Mouse (Mus musculus): ENCODE data around the gene C1qtnf1. TPM values are rescaled to one million over a fixed set of nuclear protein-coding genes. Genes with fewer than 3 reads are reported as not detected.

Gene C1qtnf1
- total RNA-seq, 2 experiments from 2014 or later, result not detected

DNA sequence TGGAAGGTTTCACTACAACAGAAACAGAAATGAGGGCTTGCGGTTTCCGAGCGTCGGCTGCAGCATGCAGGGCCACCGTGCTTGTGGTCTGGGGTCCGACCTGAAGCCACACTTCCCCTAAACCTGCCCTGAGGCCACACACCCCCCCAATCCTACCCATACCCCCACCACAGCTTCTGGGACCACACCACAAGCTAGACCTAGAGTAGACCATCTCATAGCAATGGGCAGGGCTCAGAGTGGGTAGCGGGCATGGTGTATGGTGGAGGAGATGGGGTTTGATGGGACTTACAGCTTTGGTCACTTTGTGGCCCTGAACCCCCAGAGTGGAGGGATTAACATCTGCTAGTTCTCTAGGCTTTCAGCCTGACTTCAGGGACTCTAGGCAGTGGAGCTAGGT lies 63.2 kb downstream of the C1qtnf1 start:
- ATAC-seq (ENCODE audit: poor library complexity, severe bottlenecking), result no peak

DNA sequence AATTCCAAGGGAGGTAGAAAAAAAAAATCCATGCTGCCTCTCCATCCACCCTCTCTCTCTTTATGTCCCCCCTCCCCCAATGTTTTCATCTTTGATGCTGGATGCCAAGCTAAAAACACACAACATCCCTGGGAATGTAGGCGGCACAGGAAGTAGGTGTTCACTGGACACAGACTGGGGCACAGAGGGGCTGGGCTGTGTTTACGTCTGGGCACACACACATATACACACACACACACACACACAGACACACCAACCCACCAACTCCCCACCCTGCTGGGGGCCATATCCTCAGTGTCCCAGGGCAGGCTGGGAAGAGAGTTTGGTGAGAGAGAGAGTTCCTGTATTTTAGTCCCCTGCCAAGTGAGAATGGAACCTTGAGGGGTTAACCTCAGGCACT lies 65.5 kb downstream of the C1qtnf1 start:
- no peak for ATAC-seq (ENCODE audit: poor library complexity, severe bottlenecking)

DNA sequence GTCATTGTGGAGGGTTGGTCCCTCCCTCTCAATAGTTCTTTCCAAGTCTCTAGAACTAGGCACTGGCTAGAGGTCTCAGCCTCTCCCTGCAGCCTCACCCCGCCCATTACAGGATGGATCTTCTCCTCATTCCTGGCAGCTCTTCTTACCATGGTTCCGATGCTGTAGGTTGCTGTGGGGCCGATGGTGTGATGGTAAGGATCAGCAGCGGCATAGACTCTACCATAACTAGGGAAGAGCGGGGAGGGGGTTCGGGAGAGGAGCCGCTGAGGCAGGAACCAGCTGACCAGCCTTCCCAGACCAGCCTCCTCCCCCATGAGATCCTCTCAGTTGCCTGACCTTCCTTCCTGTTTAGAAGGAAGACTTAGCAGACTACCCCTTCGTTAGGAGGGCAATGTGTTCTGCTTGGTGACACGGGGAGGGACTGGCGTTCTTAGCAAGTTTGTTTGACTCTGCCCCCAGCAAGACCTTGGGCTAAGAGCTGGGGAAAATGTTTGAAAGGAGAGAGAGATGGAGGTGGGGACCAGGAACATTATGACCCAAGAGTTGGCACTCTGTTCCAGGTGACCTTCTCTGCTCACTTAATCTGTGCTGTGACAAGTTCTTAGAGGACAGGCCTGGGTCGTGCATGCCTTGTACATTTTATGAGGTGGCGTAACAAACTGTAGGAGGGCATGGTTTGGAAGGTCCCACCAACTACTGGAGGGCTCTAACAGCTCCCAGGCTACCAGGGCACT lies 66.2 kb downstream of the C1qtnf1 start:
- ATAC-seq (ENCODE audit: poor library complexity, severe bottlenecking), result no peak

DNA sequence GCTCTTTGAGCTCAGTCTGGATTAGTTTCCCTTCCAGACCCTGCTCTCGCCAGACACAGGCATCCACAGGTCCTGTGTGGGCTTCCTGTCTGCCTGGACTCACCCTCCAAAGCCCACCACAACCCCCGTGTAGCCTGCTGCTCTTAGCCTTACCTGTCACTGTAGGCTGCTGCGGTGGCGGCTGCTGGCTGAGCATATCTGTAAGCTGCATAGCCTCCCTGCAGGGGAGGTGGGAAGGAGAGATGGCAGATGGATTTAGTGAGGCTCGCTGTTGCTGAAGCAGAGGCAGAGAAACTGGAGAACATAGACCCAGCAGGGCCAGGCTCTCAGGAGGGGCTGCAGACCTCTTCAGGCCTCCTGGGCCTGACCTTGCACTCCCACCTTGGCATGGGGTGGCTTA lies 67.1 kb downstream of the C1qtnf1 start:
- ATAC-seq (ENCODE audit: poor library complexity, severe bottlenecking), result no peak

DNA sequence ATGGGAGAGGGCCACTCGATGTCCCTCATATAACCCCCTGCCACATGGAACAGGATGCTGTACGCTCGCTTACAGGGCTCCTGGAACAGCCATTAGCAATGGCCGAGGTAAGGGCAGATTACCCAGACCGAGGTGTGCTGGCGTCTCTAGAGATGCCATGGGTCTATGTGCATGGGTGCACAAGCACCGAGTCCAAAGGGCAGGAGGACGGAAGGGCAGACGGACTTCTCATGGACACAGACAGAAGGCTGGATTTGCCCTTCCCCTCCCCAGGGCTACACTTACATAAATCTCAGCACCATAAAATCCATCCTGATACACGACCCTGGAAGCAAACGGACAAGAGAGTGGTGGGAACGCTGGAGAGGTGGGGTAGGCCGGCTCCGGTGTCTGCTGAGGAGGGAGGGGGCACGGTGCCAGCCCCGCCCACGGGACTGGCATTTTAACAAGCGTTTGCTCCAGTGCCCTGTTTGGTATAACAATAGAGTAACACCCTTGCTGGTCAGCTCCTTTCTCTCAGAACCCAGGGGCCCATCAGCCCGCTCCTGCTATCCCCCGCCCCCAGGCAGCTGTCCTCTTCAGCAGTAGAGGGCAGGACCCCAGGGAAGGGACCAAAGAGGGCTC lies 68.2 kb downstream of the C1qtnf1 start:
- no peak for ATAC-seq (ENCODE audit: poor library complexity, severe bottlenecking)

Other genes starting within 250 kb of the C1qtnf1 start
- 15.9 and 21.9 TPM in 2 replicates for gene Cyth1, start 179.6 kb upstream of the C1qtnf1 start, total RNA-seq (2015)
- 84.3 and 87.5 TPM in 2 replicates for gene Cyth1, start 179.6 kb upstream of the C1qtnf1 start, total RNA-seq (2017)
- gene Usp36, start 138.0 kb upstream of the C1qtnf1 start, total RNA-seq (2015), result 4.4 and 8.4 TPM in 2 replicates
- 4.9 and 6.5 TPM in 2 replicates for gene Usp36, start 138.0 kb upstream of the C1qtnf1 start, total RNA-seq (2017)
- gene Cep295nl, start 85.7 kb upstream of the C1qtnf1 start, total RNA-seq (2015), result 0.38 and 0.87 TPM in 2 replicates
- gene Cep295nl, start 85.7 kb upstream of the C1qtnf1 start, total RNA-seq (2017), result 0.66 and 1.6 TPM in 2 replicates
- 39.0 and 39.4 TPM in 2 replicates for gene Timp2, start 72.5 kb upstream of the C1qtnf1 start, total RNA-seq (2015)
- gene Timp2, start 72.5 kb upstream of the C1qtnf1 start, total RNA-seq (2017), result 26.4 and 49.5 TPM in 2 replicates
- gene Lgals3bp, start 26.1 kb upstream of the C1qtnf1 start, total RNA-seq (2015), result 63.8 and 78.5 TPM in 2 replicates
- 42.1 and 48.1 TPM in 2 replicates for gene Lgals3bp, start 26.1 kb upstream of the C1qtnf1 start, total RNA-seq (2017)
- gene Cant1, start 9.1 kb upstream of the C1qtnf1 start, total RNA-seq (2015), result 18.9 and 19.2 TPM in 2 replicates
- gene Cant1, start 9.1 kb upstream of the C1qtnf1 start, total RNA-seq (2017), result 16.9 and 19.0 TPM in 2 replicates
- 1.3 TPM in 2 replicates for gene Engase, start 48.6 kb downstream of the C1qtnf1 start, total RNA-seq (2015)
- gene Engase, start 48.6 kb downstream of the C1qtnf1 start, total RNA-seq (2017), result 3.7 and 5.5 TPM in 2 replicates

All from megakaryocyte, adult 5-6 weeks (primary cell).